Comparison of ENCODE assay signal across 25 mouse cellular contexts in the genomic region with DNA sequence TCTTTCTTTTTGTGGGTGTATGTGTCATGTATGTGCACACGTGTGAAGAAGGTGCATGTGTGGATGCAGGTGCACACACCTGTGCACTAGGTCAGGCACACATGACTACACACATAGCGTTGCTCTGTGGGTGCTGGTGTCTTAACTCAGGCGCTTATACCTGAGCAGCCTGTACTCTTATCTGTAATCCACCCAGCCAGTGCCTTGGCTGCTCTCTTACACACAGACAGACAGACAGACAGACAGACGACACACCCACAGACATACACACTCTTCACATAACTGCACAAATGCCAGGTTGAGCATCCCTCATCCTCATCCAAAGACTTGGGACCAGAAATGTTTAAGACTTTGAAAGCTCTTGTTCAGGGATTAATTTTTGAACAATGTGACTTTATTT. TPM values are rescaled to one million over a fixed set of nuclear protein-coding genes. Genes with fewer than 3 reads are reported as not detected.
"Had no signal": no experiment of that assay in that cellular context is flagged by ENCODE, and none has a peak within 500 bp of the region (broad histone marks: within the 10 kb centered on the region; RNA-seq: fewer than 3 reads in every experiment).

No protein-coding gene starts in this region.

- H3K9me3 ChIP-seq: neural tube, embryonic 13.5 days; neural tube, embryonic 15.5 days had no signal

- H3K27me3 ChIP-seq: neural tube, embryonic 13.5 days; neural tube, embryonic 15.5 days had no signal

- H3K4me3 ChIP-seq: myocyte; neural tube, embryonic 13.5 days; neural tube, embryonic 15.5 days had no signal

- H3K36me3 ChIP-seq: neural tube, embryonic 13.5 days; neural tube, embryonic 15.5 days had no signal

- H3K4me2 ChIP-seq: lung, embryonic 14.5 days; neural tube, embryonic 13.5 days had no signal

- H3K27ac ChIP-seq: neural tube, embryonic 15.5 days had no signal

- DNase-seq: lung, adult 18-20 months; lung, embryonic 14.5 days; lung, postnatal 10 days; lung, postnatal 4 days; midbrain, embryonic 14.5 days; retina, postnatal 1 day; right cerebral cortex, adult 18-20 months; right cerebral cortex, postnatal 25 days; right cerebral cortex, postnatal 4 days; spleen, adult 18-20 months; thymus, adult 18-20 months; thymus, postnatal 14 days; thymus, postnatal 36 days had no signal

- H3K9ac ChIP-seq: lung, embryonic 14.5 days; neural tube, embryonic 13.5 days; neural tube, embryonic 15.5 days had no signal

RNA-seq across cellular contexts. Expression of a gene that starts 12.8 kb away (rescaled TPM):
- total RNA-seq: megakaryocyte, adult 5-6 weeks had no signal
- polyA plus RNA-seq: liver, embryonic 16.5 days; lung, embryonic 14.5 days; lung, embryonic 16.5 days; midbrain, embryonic 11.5 days; midbrain, embryonic 14.5 days; neural tube, embryonic 11.5 days; neural tube, embryonic 13.5 days; neural tube, embryonic 15.5 days; small intestine, adult 2 months; stomach, embryonic 14.5 days; stomach, embryonic 16.5 days; thymus, postnatal 0 days had no signal
